Mouse (Mus musculus) embryonic facial prominence, embryonic 13.5 days (tissue): ENCODE measurements around the gene Bud23. TPM values are rescaled to one million over a fixed set of nuclear protein-coding genes. Genes with fewer than 3 reads are reported as not detected.
A peak's percentile ranks its signal among the peaks of the same experiment; 100 is the strongest.
"Not testable (repeated sequence)": the region's sequence is repeated elsewhere in the genome, so short reads cannot be mapped to it uniquely, and the experiment has no call there.

Source experiments
- ATAC-seq: fragments of 200-750 bp; cut with Nextera tagmentation; 2 replicates; pipeline ENCODE4 v1.8.0; 2017; ENCODE audit warnings: low read depth; ENCODE audit not compliant: insufficient number of reproducible peaks, insufficient read depth, low FRiP score, low TSS enrichment
- H3K27ac ChIP-seq: fragments of 300-500 bp; sonication (generic); 2 replicates; pipeline ENCODE4 v1.5.1; 2015; ENCODE audit warnings: moderate library complexity, mild to moderate bottlenecking, inconsistent platforms
- H3K27me3 ChIP-seq: fragments of 300-500 bp; sonication (generic); 2 replicates; pipeline ENCODE4 v1.6.1; 2015; ENCODE audit warnings: mild to moderate bottlenecking, inconsistent platforms
- H3K36me3 ChIP-seq: fragments of 300-500 bp; sonication (generic); 2 replicates; pipeline ENCODE4 v1.6.1; 2015; ENCODE audit warnings: mild to moderate bottlenecking, inconsistent platforms
- H3K4me1 ChIP-seq: fragments of 300-500 bp; sonication (generic); 2 replicates; pipeline ENCODE4 v1.6.1; 2015; ENCODE audit warnings: inconsistent platforms
- H3K4me2 ChIP-seq: fragments of 300-500 bp; sonication (generic); 2 replicates; pipeline ENCODE4 v1.6.1; 2015; ENCODE audit warnings: moderate library complexity, mild to moderate bottlenecking, inconsistent platforms
- H3K4me3 ChIP-seq: fragments of 300-500 bp; sonication (generic); 2 replicates; pipeline ENCODE4 v1.5.1; 2015; ENCODE audit warnings: mild to moderate bottlenecking, inconsistent platforms
- H3K9ac ChIP-seq: fragments of 300-500 bp; sonication (generic); 2 replicates; pipeline ENCODE4 v1.6.1; 2015; ENCODE audit warnings: mild to moderate bottlenecking, inconsistent platforms
- H3K9me3 ChIP-seq: fragments of 300-500 bp; sonication (generic); 2 replicates; pipeline ENCODE4 v1.6.1; 2016; ENCODE audit warnings: inconsistent platforms
- WGBS: fragments of 180-500 bp; shearing (Covaris S2); methylation state at CpG from one replicate; pipeline ENCODE4 v1.1.7; 2015; ENCODE audit warnings: mixed read lengths; 5-methylcytosine and 5-hydroxymethylcytosine counted together
- polyA plus RNA-seq: library from polyadenylated mRNA; unstranded; fragments of >200 nt; fragmentation: Nextera tagmentation; extraction: Ambion mirVana; gene quantifications from 2 replicates; pipeline ENCODE4 v1.2.1, GENCODE M21; 2015

Bud23 gene
- 132 and 147 TPM in 2 replicates for polyA plus RNA-seq

- peak within 1 kb of the TSS; percentile 97 for H3K4me3 ChIP-seq
- H3K9me3 ChIP-seq, ATAC-seq, H3K27ac ChIP-seq, H3K27me3 ChIP-seq: not testable (repeated sequence)
- peak within 1 kb of the TSS; percentile 90 for H3K9ac ChIP-seq
- H3K4me1 ChIP-seq, result peaks cover 22% of the 10 kb centered on the region
- peak within 1 kb of the TSS; percentile 95 for H3K4me2 ChIP-seq
- 75% methylated on average over 9 of the region's 9 CpGs for WGBS
- H3K36me3 ChIP-seq, result peaks cover 53% of the 10 kb centered on the region
These were observed at the start of gene Bud23 for GRCm38 (mm10) chr5:135064909-135065446. TSS of gene Bud23 (minus strand) at chr5:135064959.

GRCm38 (mm10) chr5:135113782-135114181 is 49.0 kb upstream of the Bud23 start:
- H3K27ac ChIP-seq, result no peak overlapping the region
- peaks cover 17% of the 10 kb centered on the region for H3K27me3 ChIP-seq
- H3K4me1 ChIP-seq, result peaks cover 2% of the 10 kb centered on the region
- H3K9ac ChIP-seq, result no peak overlapping the region
- H3K4me3 ChIP-seq, result no peak overlapping the region
- ATAC-seq, result no peak
- H3K4me2 ChIP-seq, result no peak overlapping the region
- 83% methylated on average over 12 of the region's 12 CpGs for WGBS
- H3K9me3 ChIP-seq, result no peaks in the 10 kb centered on the region
- H3K36me3 ChIP-seq, result no peaks in the 10 kb centered on the region

- H3K27ac ChIP-seq, result no peak overlapping the region
- no peaks in the 10 kb centered on the region for H3K36me3 ChIP-seq
- H3K27me3 ChIP-seq, result peaks cover 54% of the 10 kb centered on the region
- WGBS, result 73% methylated on average over 6 of the region's 6 CpGs
- no peak for ATAC-seq
- no peak overlapping the region for H3K9ac ChIP-seq
- H3K4me3 ChIP-seq, result no peak overlapping the region
- peaks cover 18% of the 10 kb centered on the region for H3K4me1 ChIP-seq
- H3K4me2 ChIP-seq, result no peak overlapping the region
- no peaks in the 10 kb centered on the region for H3K9me3 ChIP-seq
These were observed 45.2 kb upstream of the Bud23 start for GRCm38 (mm10) chr5:135109976-135110375.

- Histone ChIP-seq H3K27ac (no peak overlapping the region), H3K4me1 (peaks cover 18% of the 10 kb centered on the region), H3K4me3 (no peak overlapping the region), H3K9ac (no peak overlapping the region), H3K36me3 (no peaks in the 10 kb centered on the region), H3K9me3 (no peaks in the 10 kb centered on the region), H3K4me2 (no peak overlapping the region), H3K27me3 (peaks cover 59% of the 10 kb centered on the region)
- WGBS, result 91% methylated on average over 3 of the region's 3 CpGs
- no peak for ATAC-seq
These were observed 44.7 kb upstream of the Bud23 start for GRCm38 (mm10) chr5:135109426-135109825.

- Histone ChIP-seq H3K4me3 (no peak overlapping the region), H3K27ac (no peak overlapping the region), H3K27me3 (peaks cover 59% of the 10 kb centered on the region), H3K4me1 (peaks cover 18% of the 10 kb centered on the region), H3K9me3 (no peaks in the 10 kb centered on the region), H3K36me3 (no peaks in the 10 kb centered on the region), H3K4me2 (no peak overlapping the region), H3K9ac (no peak overlapping the region)
- ATAC-seq, result no peak
- WGBS, result 55% methylated on average over 6 of the region's 6 CpGs
These were observed 44.3 kb upstream of the Bud23 start for GRCm38 (mm10) chr5:135109017-135109416.

- WGBS, result 7% methylated on average over 40 of the region's 40 CpGs
- Histone ChIP-seq H3K4me3 (peak overlapping the region; percentile 53), H3K9me3 (no peaks in the 10 kb centered on the region), H3K4me2 (peak overlapping the region; percentile 95), H3K36me3 (no peaks in the 10 kb centered on the region), H3K9ac (peak overlapping the region; percentile 69; the same call in 1 of the 2 replicates), H3K27me3 (peaks cover 59% of the 10 kb centered on the region), H3K4me1 (peaks cover 18% of the 10 kb centered on the region), H3K27ac (no peak overlapping the region)
- no peak for ATAC-seq
These were observed 43.1 kb upstream of the Bud23 start for GRCm38 (mm10) chr5:135107521-135108501.

- peak overlapping the region; percentile 69 for H3K9ac ChIP-seq
- no peak overlapping the region for H3K27ac ChIP-seq
These were observed 42.0 kb upstream of the Bud23 start for GRCm38 (mm10) chr5:135106758-135107256.

GRCm38 (mm10) chr5:135103999-135104660 is 39.4 kb upstream of the Bud23 start:
- WGBS, result 67% methylated on average over 11 of the region's 11 CpGs
- H3K4me3 ChIP-seq, result no peak overlapping the region

More at GRCm38 (mm10) chr5:135106758-135107256, 42.0 kb upstream of the Bud23 start:
- WGBS, result under 1% methylated on average over 48 of the region's 48 CpGs
- no peaks in the 10 kb centered on the region for H3K36me3 ChIP-seq
- H3K27me3 ChIP-seq, result peaks cover 59% of the 10 kb centered on the region
- peaks cover 18% of the 10 kb centered on the region for H3K4me1 ChIP-seq
- H3K4me3 ChIP-seq, result peak overlapping the region; percentile 53
- H3K9me3 ChIP-seq, result no peaks in the 10 kb centered on the region
- ATAC-seq, result peak; percentile 63; the same call in 1 of the 2 replicates
- H3K4me2 ChIP-seq, result peak overlapping the region; percentile 95

GRCm38 (mm10) chr5:135100981-135101380 is 36.2 kb upstream of the Bud23 start:
- Histone ChIP-seq H3K27me3 (peaks cover 14% of the 10 kb centered on the region), H3K4me3 (no peak overlapping the region), H3K9me3 (0 out of 2 replicates have a peak, but pooled peaks cover 2% of the 10 kb centered on the region), H3K36me3 (no peaks in the 10 kb centered on the region), H3K27ac (no peak overlapping the region), H3K4me2 (no peak overlapping the region), H3K4me1 (no peaks in the 10 kb centered on the region), H3K9ac (no peak overlapping the region)
- ATAC-seq, result no peak
- 63% methylated on average over 1 of the region's 1 CpGs for WGBS

More at GRCm38 (mm10) chr5:135103999-135104660, 39.4 kb upstream of the Bud23 start:
- Histone ChIP-seq H3K27me3 (peaks cover 45% of the 10 kb centered on the region), H3K4me1 (peaks cover 18% of the 10 kb centered on the region), H3K36me3 (no peaks in the 10 kb centered on the region), H3K9ac (no peak overlapping the region), H3K27ac (no peak overlapping the region), H3K9me3 (no peaks in the 10 kb centered on the region), H3K4me2 (no peak overlapping the region)
- no peak for ATAC-seq

- Histone ChIP-seq H3K36me3 (no peaks in the 10 kb centered on the region), H3K9ac (peak within 1 kb of the TSS; percentile 68)
These were observed 24.9 kb upstream of the Bud23 start, which contains the start of gene Mlxipl for GRCm38 (mm10) chr5:135089653-135090052. TSS of gene Mlxipl (plus strand) at chr5:135089890.

GRCm38 (mm10) chr5:135086871-135087270 is 22.1 kb upstream of the Bud23 start:
- H3K9me3 ChIP-seq, result no peaks in the 10 kb centered on the region
- no peak for ATAC-seq
- 24% methylated on average over 4 of the region's 4 CpGs for WGBS

More at GRCm38 (mm10) chr5:135089653-135090052, 24.9 kb upstream of the Bud23 start, which contains the start of gene Mlxipl:
- Histone ChIP-seq H3K4me1 (0 out of 2 replicates have a peak, but pooled peaks cover 5% of the 10 kb centered on the region), H3K4me3 (peak within 1 kb of the TSS; percentile 35), H3K9me3 (no peaks in the 10 kb centered on the region), H3K27me3 (peaks cover 48% of the 10 kb centered on the region), H3K27ac (no peak within 1 kb of the TSS), H3K4me2 (peak within 1 kb of the TSS; percentile 59)
- ATAC-seq, result no peak
- 1% methylated on average over 39 of the region's 39 CpGs for WGBS

More at GRCm38 (mm10) chr5:135086871-135087270, 22.1 kb upstream of the Bud23 start:
- Histone ChIP-seq H3K4me1 (0 out of 2 replicates have a peak, but pooled peaks cover 5% of the 10 kb centered on the region), H3K9ac (no peak overlapping the region), H3K36me3 (no peaks in the 10 kb centered on the region), H3K27me3 (peaks cover 37% of the 10 kb centered on the region), H3K27ac (no peak overlapping the region), H3K4me2 (no peak overlapping the region), H3K4me3 (no peak overlapping the region)
